Mouse (Mus musculus) kidney, adult 18-20 months (tissue): ENCODE results near the gene Zmynd15.

Experiments used
- DNase-seq: peaks from one replicate; pipeline ENCODE4 v3.0.0; 2021

The Zmynd15 gene

GRCm38 (mm10) chr11:70506962-70507515, 47.8 kb downstream of the Zmynd15 start:
- DNase-seq, result no peak

DNA sequence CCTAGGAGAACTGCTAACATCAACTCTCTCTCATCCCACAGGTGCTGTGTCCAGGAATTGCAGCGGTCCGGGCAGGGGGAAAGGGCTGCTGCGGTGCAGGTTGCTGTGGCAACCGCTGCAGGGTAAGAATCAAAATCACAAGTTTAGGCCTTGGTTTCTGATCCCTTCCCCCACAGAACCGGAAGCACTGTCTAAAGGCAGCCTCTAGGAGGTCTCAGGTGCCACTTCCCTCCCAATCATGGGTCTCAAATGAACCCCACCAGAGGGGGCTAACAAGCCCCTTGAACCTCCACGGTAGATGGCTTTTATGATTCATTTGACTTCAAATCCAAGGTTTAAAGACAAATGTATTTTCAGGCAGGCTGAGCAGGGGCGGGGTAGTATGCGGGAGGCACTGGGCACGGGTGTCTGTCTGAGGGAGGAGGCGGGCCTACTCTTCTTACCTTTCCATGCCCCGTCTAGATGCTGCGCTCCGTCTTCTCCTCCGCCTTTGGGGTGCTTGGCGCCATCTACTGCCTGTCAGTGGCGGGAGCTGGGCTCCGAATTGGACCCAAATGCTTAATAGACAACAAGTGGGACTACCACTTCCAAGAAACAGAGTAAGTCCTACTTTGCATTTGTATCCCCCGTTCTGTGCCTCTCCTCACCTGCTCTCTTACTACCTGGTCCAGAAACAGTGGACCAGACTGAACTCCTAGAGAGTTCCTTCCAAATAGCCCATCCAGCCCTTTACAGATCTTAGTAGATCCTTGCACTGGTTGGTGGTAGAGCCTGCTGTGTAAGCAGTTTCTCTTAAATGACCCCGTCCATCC, 50.7 kb downstream of the Zmynd15 start:
- peak; percentile 52 for DNase-seq

GRCm38 (mm10) chr11:70511242-70511641, 52.0 kb downstream of the Zmynd15 start:
- no peak for DNase-seq

- no peak for DNase-seq
Measured at GRCm38 (mm10) chr11:70511825-70512224, 52.6 kb downstream of the Zmynd15 start.

DNA sequence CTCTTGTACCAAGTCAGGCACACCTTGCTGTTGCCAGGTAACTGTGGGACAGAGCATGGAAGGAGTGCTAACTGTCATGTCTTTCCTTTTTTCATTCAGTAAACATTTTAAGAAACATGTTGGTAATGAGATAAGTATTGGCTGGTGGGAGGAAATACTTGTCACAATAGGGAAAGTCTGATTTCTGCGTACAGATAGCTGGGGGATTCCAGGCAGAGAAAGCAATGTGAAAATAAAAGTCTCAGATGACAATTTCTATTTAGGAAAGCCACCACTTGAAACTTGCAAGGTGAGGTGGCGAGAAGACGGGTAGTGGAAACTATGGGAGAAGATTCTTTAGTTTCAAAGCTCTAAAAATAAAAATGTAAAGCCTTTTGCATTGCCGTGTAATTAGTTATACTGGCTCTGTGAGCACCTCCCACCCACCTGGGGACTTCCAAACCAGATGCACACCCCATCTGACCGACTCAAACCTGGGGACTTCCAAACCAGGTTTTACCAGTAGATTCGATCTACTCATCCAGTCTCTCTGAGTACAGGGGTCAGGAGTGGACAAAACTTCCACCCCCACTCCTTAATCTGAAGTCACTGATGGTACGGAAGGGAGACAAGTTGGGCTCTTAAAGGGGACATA, 53.6 kb downstream of the Zmynd15 start:
- DNase-seq, result no peak

GRCm38 (mm10) chr11:70513520-70513919, 54.3 kb downstream of the Zmynd15 start:
- DNase-seq, result no peak

DNA sequence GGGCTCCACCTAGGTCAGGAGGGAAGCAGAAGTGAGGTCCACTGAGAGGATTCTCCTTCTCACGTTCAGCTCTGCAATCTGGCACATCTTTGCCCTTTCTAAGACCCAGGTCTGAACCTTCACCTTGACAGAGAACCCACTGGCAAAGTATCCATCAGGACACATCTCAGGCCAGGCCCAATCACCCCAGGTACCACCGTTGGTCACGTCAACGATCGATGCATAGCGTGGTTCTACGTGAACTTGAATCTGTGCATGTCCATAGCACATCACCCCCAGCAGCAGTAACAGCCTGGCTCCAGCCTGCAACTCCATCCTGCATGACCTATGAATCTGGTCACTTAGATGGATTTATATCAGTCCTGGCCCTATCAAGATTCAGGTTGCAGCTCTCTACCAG, 55.1 kb downstream of the Zmynd15 start, which contains the start of gene Vmo1:
Gene Vmo1, minus strand, starts transcription at position 329 of the 400 bp plus-strand sequence.
- DNase-seq, result no peak
